Mouse (Mus musculus): ENCODE data around the gene Deaf1. TPM values are rescaled to one million over a fixed set of nuclear protein-coding genes. Genes with fewer than 3 reads are reported as not detected.

Deaf1 gene
- polyA plus RNA-seq, 1 experiment from 2014 or later: 61.3 TPM

- no peaks in the 10 kb centered on the region for H3K27me3 ChIP-seq (ENCODE audit: control insufficient read depth, insufficient read depth, low read length)
- no peak overlapping the region for H3K4me3 ChIP-seq (replicated peaks; ENCODE audit: low read length)
- 82% methylated on average over 2 of the region's 2 CpGs for WGBS
- no peak overlapping the region for H3K27ac ChIP-seq (ENCODE audit: low read length)
- H3K4me1 ChIP-seq (ENCODE audit: control insufficient read depth, insufficient read depth, low read length): peaks cover 15% of the 10 kb centered on the region
- H3K9ac ChIP-seq (ENCODE audit: low read length): no peak overlapping the region
- H3K36me3 ChIP-seq (ENCODE audit: control insufficient read depth, insufficient read depth, low read length): 0 out of 2 replicates have a peak, but pooled peaks cover 5% of the 10 kb centered on the region
- no peak overlapping the region for H3K4me2 ChIP-seq (ENCODE audit: low read depth, low read length)
- no peak for ATAC-seq (ENCODE audit: insufficient read depth, low FRiP score)
- no peaks in the 10 kb centered on the region for H3K9me3 ChIP-seq (replicated peaks; ENCODE audit: control insufficient read depth, low read length)
Measured at GRCm38 (mm10) chr7:141335044-141335579, 7.6 kb upstream of the Deaf1 start.

GRCm38 (mm10) chr7:141331990-141332389 is 4.5 kb upstream of the Deaf1 start:
- peak overlapping the region; percentile 27; the same call in 1 of the 2 replicates for H3K9ac ChIP-seq (ENCODE audit: low read length)
- H3K36me3 ChIP-seq (ENCODE audit: control insufficient read depth, insufficient read depth, low read length): 0 out of 2 replicates have a peak, but pooled peaks cover 5% of the 10 kb centered on the region
- H3K27me3 ChIP-seq (ENCODE audit: control insufficient read depth, insufficient read depth, low read length): no peaks in the 10 kb centered on the region
- no peak overlapping the region for H3K4me3 ChIP-seq (replicated peaks; ENCODE audit: low read length)
- peaks cover 7% of the 10 kb centered on the region for H3K4me1 ChIP-seq (ENCODE audit: control insufficient read depth, insufficient read depth, low read length)
- ATAC-seq (ENCODE audit: insufficient read depth, low FRiP score): no peak
- H3K4me2 ChIP-seq (ENCODE audit: low read depth, low read length): no peak overlapping the region
- no peak overlapping the region for H3K27ac ChIP-seq (ENCODE audit: low read length)
- 73% methylated on average over 6 of the region's 6 CpGs for WGBS
- H3K9me3 ChIP-seq (replicated peaks; ENCODE audit: control insufficient read depth, low read length): no peaks in the 10 kb centered on the region

GRCm38 (mm10) chr7:141330706-141331105 is 3.2 kb upstream of the Deaf1 start:
- no peak overlapping the region for H3K4me3 ChIP-seq (replicated peaks; ENCODE audit: low read length)
- H3K36me3 ChIP-seq (ENCODE audit: control insufficient read depth, insufficient read depth, low read length): 0 out of 2 replicates have a peak, but pooled peaks cover 5% of the 10 kb centered on the region
- no peaks in the 10 kb centered on the region for H3K9me3 ChIP-seq (replicated peaks; ENCODE audit: control insufficient read depth, low read length)
- H3K4me2 ChIP-seq (ENCODE audit: low read depth, low read length): no peak overlapping the region
- peaks cover 19% of the 10 kb centered on the region for H3K4me1 ChIP-seq (ENCODE audit: control insufficient read depth, insufficient read depth, low read length)
- H3K27me3 ChIP-seq (ENCODE audit: control insufficient read depth, insufficient read depth, low read length): no peaks in the 10 kb centered on the region
- H3K9ac ChIP-seq (ENCODE audit: low read length): no peak overlapping the region
- no peak overlapping the region for H3K27ac ChIP-seq (ENCODE audit: low read length)
- no peak for ATAC-seq (ENCODE audit: insufficient read depth, low FRiP score)

GRCm38 (mm10) chr7:141328373-141328990 is 992 bp upstream of the Deaf1 start:
- peak; percentile 0; the same call in 1 of the 2 replicates for ATAC-seq (ENCODE audit: insufficient read depth, low FRiP score)
- Histone ChIP-seq H3K4me3 (replicated peaks; ENCODE audit: low read length) (peak overlapping the region; percentile 74), H3K27me3 (ENCODE audit: control insufficient read depth, insufficient read depth, low read length) (no peaks in the 10 kb centered on the region), H3K9ac (ENCODE audit: low read length) (peak overlapping the region; percentile 99), H3K4me1 (ENCODE audit: control insufficient read depth, insufficient read depth, low read length) (peaks cover 22% of the 10 kb centered on the region), H3K27ac (ENCODE audit: low read length) (peak overlapping the region; percentile 100), H3K36me3 (ENCODE audit: control insufficient read depth, insufficient read depth, low read length) (0 out of 2 replicates have a peak, but pooled peaks cover 5% of the 10 kb centered on the region), H3K4me2 (ENCODE audit: low read depth, low read length) (peak overlapping the region; percentile 89), H3K9me3 (replicated peaks; ENCODE audit: control insufficient read depth, low read length) (no peaks in the 10 kb centered on the region)
- 11% methylated on average over 24 of the region's 24 CpGs for whole genome bisulfite sequencing

- Histone ChIP-seq H3K27ac (ENCODE audit: low read length) (peak overlapping the region; percentile 100), H3K4me2 (ENCODE audit: low read depth, low read length) (peak overlapping the region; percentile 89), H3K4me1 (ENCODE audit: control insufficient read depth, insufficient read depth, low read length) (peaks cover 22% of the 10 kb centered on the region), H3K36me3 (ENCODE audit: control insufficient read depth, insufficient read depth, low read length) (peaks cover 3% of the 10 kb centered on the region; the same call in 1 of the 2 replicates), H3K27me3 (ENCODE audit: control insufficient read depth, insufficient read depth, low read length) (no peaks in the 10 kb centered on the region), H3K9ac (ENCODE audit: low read length) (peak overlapping the region; percentile 99), H3K9me3 (replicated peaks; ENCODE audit: control insufficient read depth, low read length) (no peaks in the 10 kb centered on the region), H3K4me3 (replicated peaks; ENCODE audit: low read length) (peak overlapping the region; percentile 74)
- 3% methylated on average over 35 of the region's 35 CpGs for WGBS
- ATAC-seq (ENCODE audit: insufficient read depth, low FRiP score): peak; percentile 0; the same call in 1 of the 2 replicates
Measured at GRCm38 (mm10) chr7:141326546-141327446, 694 bp downstream of the Deaf1 start.

GRCm38 (mm10) chr7:141324686-141325085 is 2.8 kb downstream of the Deaf1 start:
- Histone ChIP-seq H3K4me2 (ENCODE audit: low read depth, low read length) (no peak overlapping the region), H3K9ac (ENCODE audit: low read length) (0 out of 2 replicates have a peak overlapping the region, but pooled peaks have one; percentile 11), H3K4me1 (ENCODE audit: control insufficient read depth, insufficient read depth, low read length) (peaks cover 22% of the 10 kb centered on the region), H3K36me3 (ENCODE audit: control insufficient read depth, insufficient read depth, low read length) (peaks cover 13% of the 10 kb centered on the region), H3K4me3 (replicated peaks; ENCODE audit: low read length) (no peak overlapping the region), H3K9me3 (replicated peaks; ENCODE audit: control insufficient read depth, low read length) (no peaks in the 10 kb centered on the region), H3K27ac (ENCODE audit: low read length) (no peak overlapping the region), H3K27me3 (ENCODE audit: control insufficient read depth, insufficient read depth, low read length) (no peaks in the 10 kb centered on the region)
- ATAC-seq (ENCODE audit: insufficient read depth, low FRiP score): no peak
- 82% methylated on average over 1 of the region's 1 CpGs for WGBS

- Histone ChIP-seq H3K27me3 (ENCODE audit: control insufficient read depth, insufficient read depth, low read length) (no peaks in the 10 kb centered on the region), H3K27ac (ENCODE audit: low read length) (no peak overlapping the region), H3K36me3 (ENCODE audit: control insufficient read depth, insufficient read depth, low read length) (peaks cover 24% of the 10 kb centered on the region), H3K9me3 (replicated peaks; ENCODE audit: control insufficient read depth, low read length) (no peaks in the 10 kb centered on the region), H3K9ac (ENCODE audit: low read length) (no peak overlapping the region), H3K4me3 (replicated peaks; ENCODE audit: low read length) (no peak overlapping the region), H3K4me1 (ENCODE audit: control insufficient read depth, insufficient read depth, low read length) (no peaks in the 10 kb centered on the region), H3K4me2 (ENCODE audit: low read depth, low read length) (no peak overlapping the region)
- ATAC-seq (ENCODE audit: insufficient read depth, low FRiP score): no peak
- 67% methylated on average over 2 of the region's 2 CpGs for WGBS
Measured at GRCm38 (mm10) chr7:141319446-141319845, 8.0 kb downstream of the Deaf1 start.

- H3K9me3 ChIP-seq (replicated peaks; ENCODE audit: control insufficient read depth, low read length): no peaks in the 10 kb centered on the region
- H3K36me3 ChIP-seq (ENCODE audit: control insufficient read depth, insufficient read depth, low read length): peaks cover 31% of the 10 kb centered on the region
- no peak overlapping the region for H3K4me3 ChIP-seq (replicated peaks; ENCODE audit: low read length)
- no peak for ATAC-seq (ENCODE audit: insufficient read depth, low FRiP score)
- H3K4me2 ChIP-seq (ENCODE audit: low read depth, low read length): no peak overlapping the region
- no peaks in the 10 kb centered on the region for H3K4me1 ChIP-seq (ENCODE audit: control insufficient read depth, insufficient read depth, low read length)
- no peak overlapping the region for H3K9ac ChIP-seq (ENCODE audit: low read length)
- WGBS: 88% methylated on average over 1 of the region's 1 CpGs
- H3K27ac ChIP-seq (ENCODE audit: low read length): no peak overlapping the region
- H3K27me3 ChIP-seq (ENCODE audit: control insufficient read depth, insufficient read depth, low read length): no peaks in the 10 kb centered on the region
Measured at GRCm38 (mm10) chr7:141317619-141318132, 9.8 kb downstream of the Deaf1 start.

Data from stomach, embryonic 16.5 days (tissue).